Mouse (Mus musculus): ENCODE data around the gene Ptprn2. TPM values are rescaled to one million over a fixed set of nuclear protein-coding genes. Genes with fewer than 3 reads are reported as not detected.

Ptprn2 gene
- total and polyA plus RNA-seq, 3 experiments = 0.17 TPM; not detected in 2

DNA sequence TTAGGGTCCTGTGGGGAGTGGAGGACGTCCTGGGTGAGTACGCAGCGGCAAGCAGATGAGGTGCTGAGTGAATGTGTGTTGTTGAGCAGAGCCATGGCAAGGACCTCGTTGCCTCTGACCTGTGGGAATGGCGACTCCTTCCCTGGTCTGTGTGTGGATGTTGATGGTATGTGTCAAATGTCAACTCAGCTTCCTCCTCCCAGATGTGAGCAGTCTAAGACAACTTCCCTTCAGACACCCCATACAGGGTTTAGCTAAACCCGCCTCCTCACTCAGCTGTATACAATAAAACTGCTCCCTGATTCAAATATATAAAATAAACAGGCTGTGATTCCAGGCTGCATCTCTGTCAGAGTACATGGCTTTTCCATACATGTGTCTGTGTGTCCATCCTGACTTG is 491.5 kb downstream of the Ptprn2 start:
- no peak overlapping the region for H3K4me2 ChIP-seq (ENCODE audit: insufficient read depth, low read depth, poor library complexity, severe bottlenecking)
- no peaks in the 10 kb centered on the region for H3K4me1 ChIP-seq (ENCODE audit: control insufficient read depth in 1 of 2, insufficient read depth in 2 of 2)
- DNase-seq (ENCODE audit: extremely low read depth) = no peak
- TF ChIP-seq KAT2A (IDR thresholded peaks at IDR 0.05; ENCODE audit: insufficient replicate concordance, low read length) = no peak
- TF ChIP-seq MAZ (IDR thresholded peaks at IDR 0.05; ENCODE audit: low read depth, low read length) = no peak
- no peak for TF ChIP-seq ETS1 (conservative IDR thresholded peaks at IDR 0.05; ENCODE audit: low read depth, low read length)
- TF ChIP-seq USF2 (conservative IDR thresholded peaks at IDR 0.05; ENCODE audit: low read depth, low read length) = no peak
- peaks cover 7% of the 10 kb centered on the region for H3K27me3 ChIP-seq (replicated peaks)
- H3K79me2 ChIP-seq (replicated peaks; ENCODE audit: control insufficient read depth, extremely low read depth, insufficient read depth, poor library complexity, severe bottlenecking) = no peaks in the 10 kb centered on the region
- dilution Hi-C loops (cut with MboI; ENCODE audit: extremely low pct_ligation_motif_present, extremely low pct_unique_long_range_greater_than_20kb, low sequenced_read_pairs) (no loop called here), in situ Hi-C loops (cut with MboI; ENCODE audit: low pct_ligation_motif_present, low pct_unique_long_range_greater_than_20kb, low sequenced_read_pairs) (no loop called here)
- no peak overlapping the region for H3K4me3 ChIP-seq (replicated peaks in 1 of 3; ENCODE audit: low read depth in 2 of 3, low read length in 2 of 3, poor library complexity in 1 of 3)
- no peak overlapping the region for H3K9ac ChIP-seq (ENCODE audit: insufficient read depth, low read depth)
- no peaks in the 10 kb centered on the region for H3K36me3 ChIP-seq (replicated peaks in 1 of 2; ENCODE audit: control insufficient read depth in 1 of 2, insufficient read depth in 1 of 2, low read length in 1 of 2)
- no peaks in the 10 kb centered on the region for H3K9me3 ChIP-seq (replicated peaks; ENCODE audit: low read length)
- H3K27ac ChIP-seq (ENCODE audit: insufficient read depth, low read depth) = no peak overlapping the region

DNA sequence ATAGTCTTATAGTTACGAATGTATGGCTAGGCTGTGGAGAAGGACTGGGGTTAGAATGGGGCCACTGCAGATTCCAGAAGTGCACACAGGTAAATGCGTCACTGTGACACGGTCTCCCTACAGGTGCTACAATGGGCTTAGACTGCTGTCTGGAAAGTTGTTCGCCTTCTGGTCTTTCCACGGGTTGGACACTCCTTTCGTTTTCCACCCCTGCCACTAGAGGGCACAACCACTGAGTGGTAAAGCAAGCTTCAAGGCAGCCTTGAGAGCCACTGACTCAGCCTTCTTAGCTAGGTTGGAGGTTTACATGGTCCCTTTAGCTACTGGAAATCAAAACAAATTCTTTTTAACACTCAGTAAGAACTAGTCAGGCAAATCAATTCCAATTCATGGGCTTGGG is 492.7 kb downstream of the Ptprn2 start:
- dilution Hi-C loops (cut with MboI; ENCODE audit: extremely low pct_ligation_motif_present, extremely low pct_unique_long_range_greater_than_20kb, low sequenced_read_pairs) (no loop called here), in situ Hi-C loops (cut with MboI; ENCODE audit: low pct_ligation_motif_present, low pct_unique_long_range_greater_than_20kb, low sequenced_read_pairs) (no loop called here)
- Histone ChIP-seq H3K4me3 (replicated peaks in 1 of 3; ENCODE audit: low read depth in 2 of 3, low read length in 2 of 3, poor library complexity in 1 of 3) (no peak overlapping the region), H3K79me2 (replicated peaks; ENCODE audit: control insufficient read depth, extremely low read depth, insufficient read depth, poor library complexity, severe bottlenecking) (no peaks in the 10 kb centered on the region), H3K9ac (ENCODE audit: insufficient read depth, low read depth) (no peak overlapping the region), H3K27me3 (replicated peaks) (peaks cover 7% of the 10 kb centered on the region), H3K9me3 (replicated peaks; ENCODE audit: low read length) (no peaks in the 10 kb centered on the region), H3K27ac (ENCODE audit: insufficient read depth, low read depth) (no peak overlapping the region), H3K4me2 (ENCODE audit: insufficient read depth, low read depth, poor library complexity, severe bottlenecking) (peak overlapping the region; percentile 43; the same call in 1 of the 2 replicates), H3K4me1 (ENCODE audit: control insufficient read depth in 1 of 2, insufficient read depth in 2 of 2) (no peaks in the 10 kb centered on the region), H3K36me3 (replicated peaks in 1 of 2; ENCODE audit: control insufficient read depth in 1 of 2, insufficient read depth in 1 of 2, low read length in 1 of 2) (no peaks in the 10 kb centered on the region)
- DNase-seq (ENCODE audit: extremely low read depth) = peak; percentile 48
- TF ChIP-seq IRF4 (IDR thresholded peaks at IDR 0.05; ENCODE audit: low read depth, low read length) (no peak), CTCF (conservative IDR thresholded peaks at IDR 0.05 in 1 of 2, IDR thresholded peaks at IDR 0.05 in 1 of 2; ENCODE audit: low read depth in 2 of 2, low read length in 2 of 2) (peak in 1 of 2 experiments; percentile 61; a peak in 3 of 4 replicates)

DNA sequence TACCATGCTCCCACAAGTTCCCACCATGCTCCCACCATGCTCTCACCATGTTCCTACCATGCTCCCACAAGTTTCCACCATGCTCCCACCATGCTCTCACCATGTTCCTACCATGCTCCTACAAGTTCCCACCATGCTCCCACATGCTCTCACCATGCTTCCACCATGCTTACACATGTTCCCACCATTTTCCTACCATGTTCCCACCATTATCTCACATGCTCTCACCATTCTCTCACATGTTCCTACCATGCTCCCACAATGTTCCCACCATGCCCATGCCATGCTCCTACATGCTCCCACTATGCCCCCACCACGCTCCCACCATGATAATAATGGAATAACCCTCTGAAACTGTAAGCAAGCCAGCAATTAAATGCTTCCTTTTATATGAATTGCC is 495.8 kb downstream of the Ptprn2 start:
- Histone ChIP-seq H3K9me3 (replicated peaks; ENCODE audit: low read length) (no peaks in the 10 kb centered on the region), H3K36me3 (replicated peaks in 1 of 2; ENCODE audit: control insufficient read depth in 1 of 2, insufficient read depth in 1 of 2, low read length in 1 of 2) (no peaks in the 10 kb centered on the region), H3K4me2 (ENCODE audit: insufficient read depth, low read depth, poor library complexity, severe bottlenecking) (no peak overlapping the region), H3K79me2 (replicated peaks; ENCODE audit: control insufficient read depth, extremely low read depth, insufficient read depth, poor library complexity, severe bottlenecking) (no peaks in the 10 kb centered on the region), H3K27ac (ENCODE audit: insufficient read depth, low read depth) (no peak overlapping the region), H3K9ac (ENCODE audit: insufficient read depth, low read depth) (no peak overlapping the region), H3K4me1 (ENCODE audit: control insufficient read depth in 1 of 2, insufficient read depth in 2 of 2) (no peaks in the 10 kb centered on the region), H3K27me3 (replicated peaks) (peaks cover 8% of the 10 kb centered on the region), H3K4me3 (replicated peaks in 1 of 3; ENCODE audit: low read depth in 2 of 3, low read length in 2 of 3, poor library complexity in 1 of 3) (no peak overlapping the region)
- TF ChIP-seq RAD21 (IDR thresholded peaks at IDR 0.05; ENCODE audit: low read depth, low read length) (no peak), MEF2A (IDR thresholded peaks at IDR 0.05; ENCODE audit: borderline replicate concordance, low read depth, low read length) (no peak), E2F4 (IDR thresholded peaks at IDR 0.05; ENCODE audit: insufficient replicate concordance, low read depth, low read length) (no peak), RCOR1 (conservative IDR thresholded peaks at IDR 0.05; ENCODE audit: low read depth, low read length) (no peak), HCFC1 (IDR thresholded peaks at IDR 0.05; ENCODE audit: low read depth, low read length) (no peak), CTCF (conservative IDR thresholded peaks at IDR 0.05 in 1 of 2, IDR thresholded peaks at IDR 0.05 in 1 of 2; ENCODE audit: low read depth in 2 of 2, low read length in 2 of 2) (no peak), POLR2A (IDR thresholded peaks at IDR 0.05; ENCODE audit: low read depth, low read length) (no peak), MAFK (IDR thresholded peaks at IDR 0.05; ENCODE audit: insufficient replicate concordance, low read length) (no peak), ZKSCAN1 (IDR thresholded peaks at IDR 0.05; ENCODE audit: borderline replicate concordance, low read depth, low read length) (no peak), ZMIZ1 (IDR thresholded peaks at IDR 0.05; ENCODE audit: low read depth, low read length) (no peak), ZNF384 (IDR thresholded peaks at IDR 0.05; ENCODE audit: low read depth, low read length) (no peak), UBTF (IDR thresholded peaks at IDR 0.05; ENCODE audit: low read depth, low read length) (no peak), TCF12 (IDR thresholded peaks at IDR 0.05; ENCODE audit: low read depth, low read length) (no peak)
- in situ Hi-C loops (cut with MboI; ENCODE audit: low pct_ligation_motif_present, low pct_unique_long_range_greater_than_20kb, low sequenced_read_pairs) (no loop called here), dilution Hi-C loops (cut with MboI; ENCODE audit: extremely low pct_ligation_motif_present, extremely low pct_unique_long_range_greater_than_20kb, low sequenced_read_pairs) (no loop called here)
- no peak for DNase-seq (ENCODE audit: extremely low read depth)
